Mouse (Mus musculus) neural tube, embryonic 13.5 days (tissue): Measurements from ENCODE around the gene Mark3. TPM values are rescaled to one million over a fixed set of nuclear protein-coding genes. Genes with fewer than 3 reads are reported as not detected.

ENCODE experiments used
- ATAC-seq: fragments of 200-750 bp; cut with Nextera tagmentation; 2 replicates; pipeline ENCODE4 v1.8.0; 2017; ENCODE audit warnings: low read depth, mild to moderate bottlenecking, moderate TSS enrichment, moderate library complexity
- H3K27ac ChIP-seq: fragments of 300-500 bp; sonication (generic); replicated peaks from 2 replicates; pipeline ENCODE4 v1.5.1; 2015; ENCODE audit warnings: moderate library complexity, mild to moderate bottlenecking, inconsistent platforms
- H3K27me3 ChIP-seq: fragments of 300-500 bp; sonication (generic); 2 replicates; pipeline ENCODE4 v1.6.1; 2015; ENCODE audit warnings: mild to moderate bottlenecking, inconsistent platforms
- H3K36me3 ChIP-seq: fragments of 300-500 bp; sonication (generic); 2 replicates; pipeline ENCODE4 v1.6.1; 2015; ENCODE audit warnings: mild to moderate bottlenecking, inconsistent platforms
- H3K4me1 ChIP-seq: fragments of 300-500 bp; sonication (generic); replicated peaks from 2 replicates; pipeline ENCODE4 v1.6.1; 2015; ENCODE audit warnings: inconsistent platforms
- H3K4me2 ChIP-seq: fragments of 300-500 bp; sonication (generic); 2 replicates; pipeline ENCODE4 v1.6.1; 2015; ENCODE audit warnings: inconsistent platforms, mild to moderate bottlenecking, moderate library complexity
- H3K4me3 ChIP-seq: fragments of 300-500 bp; sonication (generic); 2 replicates; pipeline ENCODE4 v1.5.1; 2015; ENCODE audit warnings: mild to moderate bottlenecking, inconsistent platforms
- H3K9ac ChIP-seq: fragments of 300-500 bp; sonication (generic); 2 replicates; pipeline ENCODE4 v1.6.1; 2015; ENCODE audit warnings: moderate library complexity, mild to moderate bottlenecking, inconsistent platforms
- H3K9me3 ChIP-seq: fragments of 300-500 bp; sonication (generic); 2 replicates; pipeline ENCODE4 v1.6.1; 2016; ENCODE audit warnings: inconsistent platforms
- WGBS: fragments of 180-500 bp; shearing (Covaris S2); methylation state at CpG from one replicate; pipeline ENCODE4 v1.1.7; 2015; 5-methylcytosine and 5-hydroxymethylcytosine counted together
- polyA plus RNA-seq: library from polyadenylated mRNA; unstranded; fragments of >200 nt; fragmentation: Nextera tagmentation; extraction: Ambion mirVana; gene quantifications from 2 replicates; pipeline ENCODE4 v1.2.1, GENCODE M21; 2015

The Mark3 gene
- polyA plus RNA-seq, 1 experiment from 2014 or later = 61.5 TPM

GRCm38 (mm10) chr12:111563076-111563629 lies 11.2 kb upstream of the Mark3 start:
- peaks cover 25% of the 10 kb centered on the region for H3K4me1 ChIP-seq
- no peak for ATAC-seq
- H3K36me3 ChIP-seq = no peaks in the 10 kb centered on the region
- no peak overlapping the region for H3K4me3 ChIP-seq
- no peaks in the 10 kb centered on the region for H3K27me3 ChIP-seq
- no peak overlapping the region for H3K9ac ChIP-seq
- no peaks in the 10 kb centered on the region for H3K9me3 ChIP-seq
- H3K4me2 ChIP-seq = no peak overlapping the region
- WGBS = 40% methylated on average over 5 of the region's 5 CpGs
- H3K27ac ChIP-seq = peak overlapping the region; percentile 28; the same call in 1 of the 2 replicates

GRCm38 (mm10) chr12:111565363-111565762 lies 9.0 kb upstream of the Mark3 start:
- 78% methylated on average over 5 of the region's 5 CpGs for WGBS
- peaks cover 16% of the 10 kb centered on the region for H3K4me1 ChIP-seq
- H3K36me3 ChIP-seq = no peaks in the 10 kb centered on the region
- H3K27ac ChIP-seq = no peak overlapping the region
- H3K4me2 ChIP-seq = no peak overlapping the region
- no peaks in the 10 kb centered on the region for H3K27me3 ChIP-seq
- no peak overlapping the region for H3K9ac ChIP-seq
- no peak for ATAC-seq
- no peaks in the 10 kb centered on the region for H3K9me3 ChIP-seq
- no peak overlapping the region for H3K4me3 ChIP-seq

- Histone ChIP-seq H3K27ac (no peak overlapping the region), H3K4me2 (no peak overlapping the region), H3K9me3 (no peaks in the 10 kb centered on the region), H3K4me1 (peaks cover 23% of the 10 kb centered on the region), H3K36me3 (no peaks in the 10 kb centered on the region), H3K9ac (no peak overlapping the region), H3K27me3 (no peaks in the 10 kb centered on the region), H3K4me3 (no peak overlapping the region)
- WGBS = 70% methylated on average over 11 of the region's 11 CpGs
- no peak for ATAC-seq
Observed at GRCm38 (mm10) chr12:111568836-111569235, 5.5 kb upstream of the Mark3 start.

- Histone ChIP-seq H3K36me3 (no peaks in the 10 kb centered on the region), H3K4me3 (no peak overlapping the region), H3K4me2 (peak overlapping the region; percentile 89; the same call in 1 of the 2 replicates), H3K4me1 (peaks cover 41% of the 10 kb centered on the region), H3K27ac (no peak overlapping the region), H3K9me3 (no peaks in the 10 kb centered on the region), H3K9ac (peak overlapping the region; percentile 75; the same call in 1 of the 2 replicates), H3K27me3 (no peaks in the 10 kb centered on the region)
- WGBS = 82% methylated on average over 7 of the region's 7 CpGs
- no peak for ATAC-seq
Observed at GRCm38 (mm10) chr12:111572406-111572805, 1.9 kb upstream of the Mark3 start.

- peak overlapping the region; percentile 98 for H3K27ac ChIP-seq
- H3K4me2 ChIP-seq = peak overlapping the region; percentile 89
- ATAC-seq = no peak
Observed at GRCm38 (mm10) chr12:111573315-111573714, 1.0 kb upstream of the Mark3 start.

GRCm38 (mm10) chr12:111574887-111575838 lies 840 bp downstream of the Mark3 start:
- no peaks in the 10 kb centered on the region for H3K9me3 ChIP-seq
- no peaks in the 10 kb centered on the region for H3K36me3 ChIP-seq
- ATAC-seq = peak; percentile 57
- peak overlapping the region; percentile 98 for H3K27ac ChIP-seq
- H3K4me2 ChIP-seq = peak overlapping the region; percentile 89
- peak overlapping the region; percentile 98 for H3K4me3 ChIP-seq
- H3K4me1 ChIP-seq = peaks cover 41% of the 10 kb centered on the region
- WGBS = under 1% methylated on average over 58 of the region's 58 CpGs
- H3K27me3 ChIP-seq = no peaks in the 10 kb centered on the region
- peak overlapping the region; percentile 100 for H3K9ac ChIP-seq

More at GRCm38 (mm10) chr12:111573315-111573714, 1.0 kb upstream of the Mark3 start:
- H3K9ac ChIP-seq = peak overlapping the region; percentile 75
- 39% methylated on average over 6 of the region's 6 CpGs for whole genome bisulfite sequencing
- H3K36me3 ChIP-seq = no peaks in the 10 kb centered on the region
- peaks cover 41% of the 10 kb centered on the region for H3K4me1 ChIP-seq
- H3K9me3 ChIP-seq = no peaks in the 10 kb centered on the region
- H3K27me3 ChIP-seq = no peaks in the 10 kb centered on the region
- peak overlapping the region; percentile 98 for H3K4me3 ChIP-seq

GRCm38 (mm10) chr12:111583058-111583457 lies 8.7 kb downstream of the Mark3 start:
- Histone ChIP-seq H3K27me3 (no peaks in the 10 kb centered on the region), H3K36me3 (no peaks in the 10 kb centered on the region), H3K9me3 (no peaks in the 10 kb centered on the region), H3K4me3 (no peak overlapping the region), H3K27ac (no peak overlapping the region), H3K4me1 (peaks cover 8% of the 10 kb centered on the region; the same call in 1 of the 2 replicates), H3K4me2 (no peak overlapping the region), H3K9ac (no peak overlapping the region)
- WGBS = 92% methylated on average over 1 of the region's 1 CpGs
- ATAC-seq = no peak

GRCm38 (mm10) chr12:111584401-111584800 lies 10.1 kb downstream of the Mark3 start:
- WGBS = 90% methylated on average over 1 of the region's 1 CpGs
- Histone ChIP-seq H3K9me3 (no peaks in the 10 kb centered on the region), H3K9ac (no peak overlapping the region), H3K4me3 (no peak overlapping the region), H3K36me3 (no peaks in the 10 kb centered on the region), H3K27ac (no peak overlapping the region), H3K27me3 (no peaks in the 10 kb centered on the region), H3K4me1 (peaks cover 8% of the 10 kb centered on the region; the same call in 1 of the 2 replicates), H3K4me2 (no peak overlapping the region)
- no peak for ATAC-seq

GRCm38 (mm10) chr12:111587252-111587651 lies 12.9 kb downstream of the Mark3 start:
- Histone ChIP-seq H3K9me3 (no peaks in the 10 kb centered on the region), H3K36me3 (no peaks in the 10 kb centered on the region), H3K4me2 (no peak overlapping the region), H3K9ac (no peak overlapping the region), H3K27ac (no peak overlapping the region), H3K4me1 (peaks cover 8% of the 10 kb centered on the region; the same call in 1 of the 2 replicates), H3K27me3 (no peaks in the 10 kb centered on the region), H3K4me3 (no peak overlapping the region)
- WGBS = 87% methylated on average over 12 of the region's 12 CpGs
- ATAC-seq = no peak

- no peaks in the 10 kb centered on the region for H3K9me3 ChIP-seq
- H3K27ac ChIP-seq = no peak overlapping the region
- no peak for ATAC-seq
- H3K4me1 ChIP-seq = no peaks in the 10 kb centered on the region
- H3K27me3 ChIP-seq = no peaks in the 10 kb centered on the region
- no peak overlapping the region for H3K4me2 ChIP-seq
- H3K4me3 ChIP-seq = no peak overlapping the region
- peaks cover 47% of the 10 kb centered on the region for H3K36me3 ChIP-seq
- WGBS = 84% methylated on average over 14 of the region's 14 CpGs
- H3K9ac ChIP-seq = no peak overlapping the region
Observed at GRCm38 (mm10) chr12:111592407-111593021, 18.2 kb downstream of the Mark3 start.

GRCm38 (mm10) chr12:111593775-111594174 lies 19.5 kb downstream of the Mark3 start:
- peaks cover 60% of the 10 kb centered on the region for H3K36me3 ChIP-seq
- no peak for ATAC-seq
- H3K4me1 ChIP-seq = no peaks in the 10 kb centered on the region
- H3K27ac ChIP-seq = no peak overlapping the region
- H3K27me3 ChIP-seq = no peaks in the 10 kb centered on the region
- H3K4me2 ChIP-seq = no peak overlapping the region
- no peak overlapping the region for H3K9ac ChIP-seq
- no peaks in the 10 kb centered on the region for H3K9me3 ChIP-seq
- WGBS = 84% methylated on average over 2 of the region's 2 CpGs
- no peak overlapping the region for H3K4me3 ChIP-seq

- H3K9me3 ChIP-seq = no peaks in the 10 kb centered on the region
- 94% methylated on average over 1 of the region's 1 CpGs for WGBS
- no peaks in the 10 kb centered on the region for H3K27me3 ChIP-seq
- no peak overlapping the region for H3K4me2 ChIP-seq
- no peak for ATAC-seq
- no peaks in the 10 kb centered on the region for H3K4me1 ChIP-seq
- H3K4me3 ChIP-seq = no peak overlapping the region
- H3K9ac ChIP-seq = no peak overlapping the region
- H3K36me3 ChIP-seq = peaks cover 88% of the 10 kb centered on the region
- no peak overlapping the region for H3K27ac ChIP-seq
Observed at GRCm38 (mm10) chr12:111597310-111597709, 23.0 kb downstream of the Mark3 start.
